8 mouse cellular contexts compared by ENCODE assay signal in the genomic region with DNA sequence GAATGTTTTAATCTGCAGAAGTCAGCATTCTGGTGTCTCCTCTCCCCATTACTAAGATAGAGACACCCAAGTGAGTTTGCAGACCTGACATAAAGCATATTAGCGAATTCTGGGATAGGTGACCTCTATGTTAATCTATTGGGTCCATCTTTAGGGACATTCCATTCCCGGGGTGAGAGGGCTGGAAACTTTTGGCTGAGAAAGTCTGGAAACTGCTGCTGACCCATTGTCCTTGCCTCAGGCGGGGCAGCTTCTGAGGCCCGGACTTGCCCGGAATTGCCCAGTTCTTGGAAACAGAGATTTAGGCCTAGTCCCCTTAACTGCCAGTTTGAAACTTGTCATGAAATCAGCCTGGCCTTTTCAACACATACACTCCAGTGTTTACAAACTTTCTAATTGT. TPM values are rescaled to one million over a fixed set of nuclear protein-coding genes. Genes with fewer than 3 reads are reported as not detected.
DNase-seq lines count a peak whose midpoint lies in the region; ATAC-seq and TF ChIP-seq lines count a peak whose summit lies in the region.

No protein-coding gene starts in this region.

- TF ChIP-seq CTCF in liver, adult 2 months (IDR thresholded peaks at IDR 0.05; ENCODE audit: low read depth, low read length), result no peak
- TF ChIP-seq CTCF in embryonic fibroblast, embryonic 13.5 days (IDR thresholded peaks at IDR 0.05; ENCODE audit: borderline replicate concordance, insufficient read depth, low read length), result no peak

- TF ChIP-seq POLR2A in liver, adult 2 months (IDR thresholded peaks at IDR 0.05; ENCODE audit: extremely low read depth, insufficient read depth, low read length), result no peak
- peak; percentile 37; the same call in 1 of the 2 replicates for TF ChIP-seq POLR2A in embryonic fibroblast, embryonic 13.5 days (IDR thresholded peaks at IDR 0.05; ENCODE audit: low read depth, low read length)
- no peak for TF ChIP-seq POLR2A in myocyte (IDR thresholded peaks at IDR 0.05; ENCODE audit: insufficient read length, low read depth)

- no peaks in the 10 kb centered on the region for H3K27me3 ChIP-seq in liver, adult 2 months (ENCODE audit: control insufficient read depth, insufficient read depth, low read length)
- no peaks in the 10 kb centered on the region for H3K27me3 ChIP-seq in kidney, embryonic 15.5 days
- H3K27me3 ChIP-seq in myocyte (ENCODE audit: control insufficient read depth, insufficient read depth, insufficient read length), result no peaks in the 10 kb centered on the region

- 21% methylated on average over 5 of the region's 5 CpGs for WGBS in liver, adult 2 months
- WGBS in kidney, embryonic 15.5 days, result 76% methylated on average over 5 of the region's 5 CpGs

- H3K79me2 ChIP-seq in liver, adult 2 months (ENCODE audit: control insufficient read depth, insufficient read depth, low read length), result peaks cover 9% of the 10 kb centered on the region; the same call in 1 of the 2 replicates
- H3K79me2 ChIP-seq in myocyte (ENCODE audit: control insufficient read depth, insufficient read depth), result peaks cover 35% of the 10 kb centered on the region

- H3K9me3 ChIP-seq in kidney, embryonic 15.5 days (replicated peaks), result no peaks in the 10 kb centered on the region

- H3K4me2 ChIP-seq in kidney, embryonic 15.5 days, result peak overlapping the region; percentile 72
- H3K4me2 ChIP-seq in myocyte (ENCODE audit: low read depth), result peak overlapping the region; percentile 82

- H3K4me3 ChIP-seq in liver, adult 2 months (ENCODE audit: insufficient read depth, low read depth, low read length), result peak overlapping the region; percentile 58; the same call in 1 of the 2 replicates
- peak overlapping the region; percentile 60 for H3K4me3 ChIP-seq in embryonic fibroblast, embryonic 13.5 days (ENCODE audit: insufficient read depth, low read length)
- peak overlapping the region; percentile 96 for H3K4me3 ChIP-seq in kidney, embryonic 15.5 days (replicated peaks)
- H3K4me3 ChIP-seq in myocyte, result peak overlapping the region; percentile 86

- H3K9ac ChIP-seq in liver, adult 2 months (ENCODE audit: low read depth, low read length), result no peak overlapping the region
- H3K9ac ChIP-seq in kidney, embryonic 15.5 days, result peak overlapping the region; percentile 56; the same call in 1 of the 2 replicates

- no peak overlapping the region for H3ac ChIP-seq in myocyte (ENCODE audit: control insufficient read depth, insufficient read length)

- H3K36me3 ChIP-seq in liver, adult 2 months (ENCODE audit: control insufficient read depth, insufficient read depth, low read length), result peaks cover 7% of the 10 kb centered on the region
- peaks cover 22% of the 10 kb centered on the region for H3K36me3 ChIP-seq in kidney, embryonic 15.5 days
- H3K36me3 ChIP-seq in myocyte (ENCODE audit: control insufficient read depth, insufficient read depth), result peaks cover 14% of the 10 kb centered on the region

- peaks cover 11% of the 10 kb centered on the region for H3K4me1 ChIP-seq in liver, adult 2 months (ENCODE audit: control insufficient read depth, insufficient read depth, low read length)
- H3K4me1 ChIP-seq in embryonic fibroblast, embryonic 13.5 days (ENCODE audit: control insufficient read depth, insufficient read depth, low read length), result peaks cover 5% of the 10 kb centered on the region
- H3K4me1 ChIP-seq in kidney, embryonic 15.5 days, result peaks cover 17% of the 10 kb centered on the region

- ATAC-seq in kidney, embryonic 15.5 days (replicated peaks; ENCODE audit: low FRiP score), result no peak
- no peak for ATAC-seq in erythroid progenitor cell, adult 5-6 weeks (replicated peaks; ENCODE audit: low FRiP score, poor library complexity, severe bottlenecking)

- DNase-seq in liver, adult 2 months (ENCODE audit: extremely low read depth, low read depth, low spot score), result peak; percentile 65
- no peak for DNase-seq in liver
- no peak for DNase-seq in layer of hippocampus, adult 8-10 months (ENCODE audit: low spot score in 2 of 2)
- DNase-seq in adrenal gland, postnatal 10 days, result no peak

- H3K27ac ChIP-seq in liver, adult 2 months (replicated peaks; ENCODE audit: insufficient read depth, low read depth, low read length), result peak overlapping the region; percentile 66
- peak overlapping the region; percentile 87 for H3K27ac ChIP-seq in embryonic fibroblast, embryonic 13.5 days (ENCODE audit: insufficient read depth, low read length)
- no peak overlapping the region for H3K27ac ChIP-seq in kidney, embryonic 15.5 days

TF ChIP-seq in myocyte, 11 proteins besides CTCF, POLR2A, EP300 and RAD21:
- no peak for TF ChIP-seq USF1 (IDR thresholded peaks at IDR 0.05; ENCODE audit: low read depth)
- TF ChIP-seq TCF3 (IDR thresholded peaks at IDR 0.05; ENCODE audit: insufficient read length, low read depth), result no peak
- no peak for TF ChIP-seq TCF12 (IDR thresholded peaks at IDR 0.05; ENCODE audit: insufficient read depth, poor library complexity, severe bottlenecking)
- TF ChIP-seq MYOG (IDR thresholded peaks at IDR 0.05; ENCODE audit: control insufficient read depth in 1 of 3, insufficient read depth in 1 of 3, insufficient read length in 2 of 3, low read depth in 2 of 3), result no peak
- no peak for TF ChIP-seq MYOD1 (IDR thresholded peaks at IDR 0.05; ENCODE audit: control insufficient read depth in 1 of 3, insufficient read length in 2 of 3, low read depth in 2 of 3)
- TF ChIP-seq SRF (IDR thresholded peaks at IDR 0.05; ENCODE audit: control insufficient read depth, insufficient read length, low read depth), result no peak
- no peak for TF ChIP-seq CEBPB (IDR thresholded peaks at IDR 0.05; ENCODE audit: insufficient read depth, poor library complexity, severe bottlenecking)
- TF ChIP-seq E2F4 (IDR thresholded peaks at IDR 0.05; ENCODE audit: insufficient read depth), result no peak
- no peak for TF ChIP-seq MAX (IDR thresholded peaks at IDR 0.05; ENCODE audit: low read depth)

RNA-seq across cellular contexts. Expression of a gene that starts 0.8 kb away (rescaled TPM):
- 24.6 and 27.7 TPM in 2 replicates for total RNA-seq in liver, adult 2 months (2014; rRNA removed)
- 18.2 and 19.8 TPM in 2 replicates for polyA plus RNA-seq in liver, adult 2 months (2012; rRNA removed)
- 122 and 229 TPM in 2 replicates for polyA plus RNA-seq in embryonic fibroblast, embryonic 13.5 days (2011; ENCODE audit: insufficient read length, low read depth, missing spikeins)
- polyA plus RNA-seq in kidney, embryonic 15.5 days (2015; fragmentation: Nextera tagmentation; extraction: Ambion mirVana), result 47.4 and 49.7 TPM in 2 replicates
- 23.2 TPM for polyA plus RNA-seq in myocyte (2012; fragmentation: generic; extraction: Trizol)
- 82.2 and 84.7 TPM in 2 replicates for total RNA-seq in erythroid progenitor cell, adult 5-6 weeks (2015; ENCODE audit: low replicate concordance)
- total RNA-seq in erythroid progenitor cell, adult 5-6 weeks (2017; ENCODE audit: low replicate concordance), result 64.4 and 82.0 TPM in 2 replicates
- total RNA-seq in layer of hippocampus, adult 8-10 months (2022), result 10 to 100 TPM; 54.5 to 67.0 (median 58.7) TPM
- 10 to 100 TPM; 41.1 to 46.2 TPM for total RNA-seq in adrenal gland, postnatal 10 days (2021)

RNA-seq across cellular contexts. Expression of a gene that starts 34.8 kb away (rescaled TPM):
- total RNA-seq in liver, adult 2 months (2014; rRNA removed), result 4.1 and 5.2 TPM in 2 replicates
- 5.2 and 7.1 TPM in 2 replicates for polyA plus RNA-seq in liver, adult 2 months (2012; rRNA removed)
- 26.1 and 28.9 TPM in 2 replicates for polyA plus RNA-seq in embryonic fibroblast, embryonic 13.5 days (2011; ENCODE audit: insufficient read length, low read depth, missing spikeins)
- polyA plus RNA-seq in kidney, embryonic 15.5 days (2015; fragmentation: Nextera tagmentation; extraction: Ambion mirVana), result 14.8 and 15.0 TPM in 2 replicates
- 9.2 TPM for polyA plus RNA-seq in myocyte (2012; fragmentation: generic; extraction: Trizol)
- 1.8 TPM in 1 of 2 replicates, not detected in the other for total RNA-seq in erythroid progenitor cell, adult 5-6 weeks (2015; ENCODE audit: low replicate concordance)
- total RNA-seq in erythroid progenitor cell, adult 5-6 weeks (2017; ENCODE audit: low replicate concordance), result 2.3 TPM in 1 of 2 replicates, not detected in the other
- total RNA-seq in layer of hippocampus, adult 8-10 months (2022), result 10 to 100 TPM; 29.7 to 33.1 (median 31.9) TPM
- total RNA-seq in adrenal gland, postnatal 10 days (2021), result 10 to 100 TPM; 10.5 to 14.4 TPM
